10 mouse cellular contexts compared by ENCODE assay signal in genomic region chr19:33118898-33119297, GRCm38 (mm10).
DNase-seq lines count a peak whose midpoint lies in the region; ATAC-seq and TF ChIP-seq lines count a peak whose summit lies in the region.
"Had no signal": no experiment of that assay in that cellular context is flagged by ENCODE, and none has a peak within 500 bp of the region (broad histone marks: within the 10 kb centered on the region; RNA-seq: fewer than 3 reads in every experiment).

No protein-coding gene starts in this region.

- no peak overlapping the region for H3K27ac ChIP-seq in kidney, postnatal 0 days
- no peak overlapping the region for H3K27ac ChIP-seq in kidney, embryonic 16.5 days (ENCODE audit: low read length)
- H3K27ac ChIP-seq in ES-Bruce4 (ENCODE audit: insufficient read depth, low read length): no peak overlapping the region
- H3K27ac ChIP-seq in heart, embryonic 10.5 days: no peak overlapping the region
- H3K27ac ChIP-seq: midbrain, embryonic 12.5 days had no signal

- H3K4me3 ChIP-seq in kidney, postnatal 0 days (replicated peaks; ENCODE audit: low read depth, low read length): no peak overlapping the region
- H3K4me3 ChIP-seq in kidney, embryonic 16.5 days (ENCODE audit: low read length): no peak overlapping the region
- no peak overlapping the region for H3K4me3 ChIP-seq in ES-Bruce4 (ENCODE audit: low read depth, low read length)
- H3K4me3 ChIP-seq in heart, embryonic 10.5 days: no peak overlapping the region
- H3K4me3 ChIP-seq: midbrain, embryonic 12.5 days had no signal

- no peak overlapping the region for H3K9ac ChIP-seq in kidney, postnatal 0 days (ENCODE audit: low read depth, low read length)
- H3K9ac ChIP-seq in kidney, embryonic 16.5 days (replicated peaks; ENCODE audit: low read length): no peak overlapping the region
- no peak overlapping the region for H3K9ac ChIP-seq in ES-Bruce4 (ENCODE audit: low read depth, poor library complexity, severe bottlenecking)
- H3K9ac ChIP-seq: midbrain, embryonic 12.5 days had no signal

- no peak for DNase-seq in kidney, postnatal 0 days (ENCODE audit: low spot score)
- DNase-seq in skeletal muscle tissue, adult 2 months (ENCODE audit: low read depth, low spot score): peak; percentile 10
- DNase-seq in cerebellum, postnatal 14 days: no peak
- DNase-seq in heart, embryonic 10.5 days (ENCODE audit: low spot score): no peak
- DNase-seq: gastrocnemius, postnatal 10 days had no signal

- TF ChIP-seq CTCF in kidney, postnatal 0 days (IDR thresholded peaks at IDR 0.05; ENCODE audit: low read depth): peak; percentile 60
- peak; percentile 31 for TF ChIP-seq CTCF in ES-Bruce4 (IDR thresholded peaks at IDR 0.05; ENCODE audit: low read depth, low read length)

- TF ChIP-seq EP300 in ES-Bruce4 (IDR thresholded peaks at IDR 0.05; ENCODE audit: insufficient read depth, low read depth, low read length): no peak

- H3K4me1 ChIP-seq in kidney, postnatal 0 days (replicated peaks; ENCODE audit: insufficient read depth, low read length): no peaks in the 10 kb centered on the region
- no peaks in the 10 kb centered on the region for H3K4me1 ChIP-seq in kidney, embryonic 16.5 days (ENCODE audit: insufficient read depth, low read length)
- no peaks in the 10 kb centered on the region for H3K4me1 ChIP-seq in ES-Bruce4 (ENCODE audit: control insufficient read depth, insufficient read depth, low read length)
- no peaks in the 10 kb centered on the region for H3K4me1 ChIP-seq in heart, embryonic 10.5 days
- H3K4me1 ChIP-seq: midbrain, embryonic 12.5 days had no signal

- H3K36me3 ChIP-seq in kidney, postnatal 0 days (ENCODE audit: insufficient read depth, low read length): no peaks in the 10 kb centered on the region
- no peaks in the 10 kb centered on the region for H3K36me3 ChIP-seq in kidney, embryonic 16.5 days (ENCODE audit: insufficient read depth, low read length)
- H3K36me3 ChIP-seq in ES-Bruce4 (ENCODE audit: control insufficient read depth, insufficient read depth, low read length, poor library complexity, severe bottlenecking): no peaks in the 10 kb centered on the region
- H3K36me3 ChIP-seq in heart, embryonic 10.5 days: no peaks in the 10 kb centered on the region
- H3K36me3 ChIP-seq: midbrain, embryonic 12.5 days had no signal

- no peak overlapping the region for H3K4me2 ChIP-seq in kidney, postnatal 0 days (ENCODE audit: low read length)
- H3K4me2 ChIP-seq in kidney, embryonic 16.5 days (replicated peaks; ENCODE audit: low read depth, low read length): no peak overlapping the region
- H3K4me2 ChIP-seq: midbrain, embryonic 12.5 days had no signal

- no peaks in the 10 kb centered on the region for H3K9me3 ChIP-seq in kidney, postnatal 0 days (replicated peaks; ENCODE audit: low read length)
- no peaks in the 10 kb centered on the region for H3K9me3 ChIP-seq in kidney, embryonic 16.5 days (ENCODE audit: low read length)
- no peaks in the 10 kb centered on the region for H3K9me3 ChIP-seq in ES-Bruce4 (replicated peaks; ENCODE audit: control insufficient read depth, insufficient read depth, low read length, poor library complexity, severe bottlenecking)
- H3K9me3 ChIP-seq in heart, embryonic 10.5 days: no peaks in the 10 kb centered on the region
- H3K9me3 ChIP-seq: midbrain, embryonic 12.5 days had no signal

- ATAC-seq in kidney, postnatal 0 days (replicated peaks; ENCODE audit: low FRiP score, low read depth): no peak
- no peak for ATAC-seq in kidney, embryonic 16.5 days (ENCODE audit: low FRiP score, low TSS enrichment)
- ATAC-seq in common myeloid progenitor, adult 5-6 weeks (replicated peaks; ENCODE audit: low read depth, poor library complexity, severe bottlenecking): peak; percentile 45
- no peak for ATAC-seq in inflammation-experienced regulatory T-cells, adult 6 months

- 83% methylated on average over 1 of the region's 1 CpGs for WGBS in kidney, postnatal 0 days
- WGBS in kidney, embryonic 16.5 days: 90% methylated on average over 1 of the region's 1 CpGs
- WGBS in heart, embryonic 10.5 days: 81% methylated on average over 1 of the region's 1 CpGs

- no peaks in the 10 kb centered on the region for H3K27me3 ChIP-seq in kidney, postnatal 0 days (ENCODE audit: insufficient read depth, low read length)
- no peaks in the 10 kb centered on the region for H3K27me3 ChIP-seq in kidney, embryonic 16.5 days (ENCODE audit: insufficient read depth, low read length)
- H3K27me3 ChIP-seq in ES-Bruce4 (ENCODE audit: control insufficient read depth, insufficient read depth, low read length, poor library complexity, severe bottlenecking): no peaks in the 10 kb centered on the region
- H3K27me3 ChIP-seq in heart, embryonic 10.5 days (ENCODE audit: insufficient read depth, poor library complexity, severe bottlenecking): no peaks in the 10 kb centered on the region
- H3K27me3 ChIP-seq: midbrain, embryonic 12.5 days had no signal

- no peak for TF ChIP-seq POLR2A in ES-Bruce4 (IDR thresholded peaks at IDR 0.05; ENCODE audit: insufficient read depth, low read length)
